Mouse (Mus musculus) liver, embryonic 15.5 days (tissue): ENCODE measurements at regions not wholly inside any gene's neighbourhood (a gene's known extent, or its start where the extent isn't known, plus 50 kb on each side); places are given as distances from the start of the nearest gene placed in this dataset.

ENCODE experiments used
- ATAC-seq: fragments of 200-750 bp; cut with Nextera tagmentation; 2 replicates; pipeline ENCODE4 v1.8.0; 2017; ENCODE audit warnings: moderate number of reproducible peaks, mild to moderate bottlenecking, moderate library complexity; ENCODE audit not compliant: insufficient read depth
- H3K27ac ChIP-seq: fragments of 300-500 bp; sonication (generic); replicated peaks from 2 replicates; pipeline ENCODE4 v1.5.1; 2015; ENCODE audit warnings: mild to moderate bottlenecking, inconsistent platforms
- H3K27me3 ChIP-seq: fragments of 300-500 bp; sonication (generic); 2 replicates; pipeline ENCODE4 v1.6.1; 2015; ENCODE audit warnings: mild to moderate bottlenecking, inconsistent platforms
- H3K36me3 ChIP-seq: fragments of 300-500 bp; sonication (generic); replicated peaks from 2 replicates; pipeline ENCODE4 v1.6.1; 2015; ENCODE audit warnings: moderate library complexity, mild to moderate bottlenecking, inconsistent platforms
- H3K4me1 ChIP-seq: fragments of 300-500 bp; sonication (generic); replicated peaks from 2 replicates; pipeline ENCODE4 v1.6.1; 2015; ENCODE audit warnings: inconsistent platforms
- H3K4me2 ChIP-seq: fragments of 300-500 bp; sonication (generic); 2 replicates; pipeline ENCODE4 v1.6.1; 2015; ENCODE audit warnings: moderate library complexity, mild to moderate bottlenecking, inconsistent platforms
- H3K4me3 ChIP-seq: fragments of 300-500 bp; sonication (generic); replicated peaks from 2 replicates; pipeline ENCODE4 v1.5.1; 2015; ENCODE audit warnings: mild to moderate bottlenecking, inconsistent platforms
- H3K9ac ChIP-seq: fragments of 300-500 bp; sonication (generic); 2 replicates; pipeline ENCODE4 v1.6.1; 2015; ENCODE audit warnings: moderate library complexity, mild to moderate bottlenecking, inconsistent platforms
- H3K9me3 ChIP-seq: fragments of 300-500 bp; sonication (generic); replicated peaks from 2 replicates; pipeline ENCODE4 v1.6.1; 2016; ENCODE audit warnings: inconsistent platforms
- WGBS: fragments of 180-500 bp; shearing (Covaris S2); methylation state at CpG from one replicate; pipeline ENCODE4 v1.1.7; 2015; ENCODE audit warnings: mixed read lengths; ENCODE audit not compliant: insufficient replicate concordance; 5-methylcytosine and 5-hydroxymethylcytosine counted together

DNA sequence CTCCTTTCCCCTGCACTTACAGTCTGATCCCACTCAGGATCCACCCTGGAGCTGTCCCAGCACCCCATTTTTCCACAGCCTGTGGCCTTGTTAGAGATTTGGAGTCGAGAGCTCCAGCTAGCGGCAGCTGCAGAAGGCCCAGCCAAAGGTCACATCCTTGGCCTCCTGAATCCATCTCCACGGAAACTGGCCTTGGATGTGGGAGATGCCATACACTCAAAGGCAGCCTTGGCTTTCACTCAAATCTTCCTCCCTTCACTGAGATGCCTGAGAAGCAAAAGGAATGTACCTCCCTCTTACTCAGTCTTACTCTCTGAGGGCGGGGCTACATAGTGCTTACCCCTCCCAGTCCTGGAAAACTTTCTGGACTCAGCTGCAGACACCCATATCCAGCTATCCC is 56.2 kb upstream of the Ky start:
- Histone ChIP-seq H3K9me3 (no peaks in the 10 kb centered on the region), H3K27me3 (no peaks in the 10 kb centered on the region), H3K27ac (no peak overlapping the region), H3K4me1 (no peaks in the 10 kb centered on the region), H3K4me2 (no peak overlapping the region), H3K4me3 (no peak overlapping the region), H3K9ac (no peak overlapping the region), H3K36me3 (no peaks in the 10 kb centered on the region)
- 64% methylated on average over 4 of the region's 4 CpGs for WGBS
- ATAC-seq = no peak

DNA sequence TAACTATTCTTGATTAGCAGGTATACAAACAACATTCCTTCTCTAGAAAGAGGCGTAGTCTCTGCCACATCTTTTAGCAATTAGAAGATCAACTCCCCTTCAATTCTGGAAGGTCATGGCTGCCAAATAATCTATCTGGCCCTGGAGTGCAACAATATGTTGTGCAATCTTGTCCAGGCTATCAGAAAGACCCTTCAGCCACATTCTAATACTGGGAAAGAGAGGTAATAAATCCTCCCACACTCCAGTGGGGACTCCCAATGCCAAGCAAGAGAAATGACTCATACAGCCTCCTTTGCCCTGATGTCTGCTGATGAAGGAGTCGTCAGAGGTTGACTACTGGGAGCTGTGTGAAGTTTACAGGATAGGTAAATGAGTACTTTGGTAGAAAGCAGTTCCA is 59.5 kb upstream of the Ky start:
- no peak for ATAC-seq
- Histone ChIP-seq H3K4me2 (no peak overlapping the region), H3K27ac (no peak overlapping the region), H3K4me3 (no peak overlapping the region), H3K4me1 (no peaks in the 10 kb centered on the region), H3K27me3 (no peaks in the 10 kb centered on the region), H3K9me3 (no peaks in the 10 kb centered on the region), H3K36me3 (no peaks in the 10 kb centered on the region), H3K9ac (no peak overlapping the region)
- WGBS = 46% methylated on average over 2 of the region's 2 CpGs

DNA sequence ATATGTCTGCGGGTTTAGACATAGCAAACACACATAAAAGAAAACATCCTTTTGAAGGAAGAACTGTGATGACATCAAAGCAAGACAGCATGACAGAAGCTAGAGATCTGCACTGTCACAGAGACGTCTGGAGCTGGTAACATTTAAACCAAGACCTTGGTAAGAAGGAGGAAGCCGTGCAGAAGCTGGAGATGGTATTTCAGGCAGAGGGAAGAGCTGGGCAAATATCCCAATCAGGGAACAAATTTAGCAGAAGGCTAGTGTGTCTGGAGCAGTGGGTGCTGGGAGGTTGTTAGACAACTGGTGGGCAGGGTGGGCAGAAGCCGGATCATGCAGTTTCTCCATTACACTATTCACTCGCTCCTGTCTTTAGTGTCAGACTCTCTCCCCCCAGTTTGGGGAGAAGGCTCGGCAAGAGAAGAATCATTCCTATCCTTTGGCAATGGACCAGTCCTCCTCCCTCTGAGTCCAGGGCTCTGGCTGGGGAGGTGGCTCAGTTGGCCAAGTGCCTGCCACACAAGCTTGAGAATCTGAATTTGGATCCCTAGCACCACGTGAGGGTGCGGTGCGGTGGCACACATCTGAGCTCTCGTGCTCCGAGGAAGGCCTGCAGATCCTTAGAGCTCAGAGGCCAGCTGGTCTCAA is 63.2 kb upstream of the Ky start:
- H3K9me3 ChIP-seq = no peaks in the 10 kb centered on the region
- no peak for ATAC-seq
- no peaks in the 10 kb centered on the region for H3K4me1 ChIP-seq
- no peaks in the 10 kb centered on the region for H3K27me3 ChIP-seq
- no peak overlapping the region for H3K4me2 ChIP-seq
- no peak overlapping the region for H3K27ac ChIP-seq
- H3K9ac ChIP-seq = no peak overlapping the region
- 65% methylated on average over 11 of the region's 11 CpGs for WGBS
- H3K4me3 ChIP-seq = no peak overlapping the region
- H3K36me3 ChIP-seq = no peaks in the 10 kb centered on the region

DNA sequence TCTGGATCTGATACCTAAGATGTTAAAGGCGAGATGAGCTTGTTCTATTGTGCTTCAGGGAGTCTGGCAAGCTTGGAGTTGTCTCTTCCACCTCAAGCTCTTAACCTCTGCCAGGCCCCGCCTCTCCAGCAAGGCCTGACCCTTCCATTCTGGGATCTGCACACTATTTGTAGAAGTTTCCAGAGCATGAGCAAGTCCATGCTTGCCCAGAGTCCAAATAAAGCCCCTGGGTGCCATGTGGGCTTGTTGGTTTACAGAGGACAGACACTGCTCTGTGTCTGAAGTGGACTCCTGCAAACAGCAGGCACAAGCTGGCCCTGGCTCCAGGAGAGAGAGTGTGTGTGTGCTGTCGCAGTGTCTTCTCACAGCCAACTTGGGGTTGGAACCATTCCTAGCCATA is 67.9 kb upstream of the Ky start:
- H3K27ac ChIP-seq = no peak overlapping the region
- no peak overlapping the region for H3K9ac ChIP-seq
- H3K4me3 ChIP-seq = no peak overlapping the region
- H3K9me3 ChIP-seq = no peaks in the 10 kb centered on the region
- 48% methylated on average over 3 of the region's 3 CpGs for whole genome bisulfite sequencing
- no peaks in the 10 kb centered on the region for H3K4me1 ChIP-seq
- no peaks in the 10 kb centered on the region for H3K36me3 ChIP-seq
- no peak for ATAC-seq
- no peak overlapping the region for H3K4me2 ChIP-seq
- no peaks in the 10 kb centered on the region for H3K27me3 ChIP-seq

DNA sequence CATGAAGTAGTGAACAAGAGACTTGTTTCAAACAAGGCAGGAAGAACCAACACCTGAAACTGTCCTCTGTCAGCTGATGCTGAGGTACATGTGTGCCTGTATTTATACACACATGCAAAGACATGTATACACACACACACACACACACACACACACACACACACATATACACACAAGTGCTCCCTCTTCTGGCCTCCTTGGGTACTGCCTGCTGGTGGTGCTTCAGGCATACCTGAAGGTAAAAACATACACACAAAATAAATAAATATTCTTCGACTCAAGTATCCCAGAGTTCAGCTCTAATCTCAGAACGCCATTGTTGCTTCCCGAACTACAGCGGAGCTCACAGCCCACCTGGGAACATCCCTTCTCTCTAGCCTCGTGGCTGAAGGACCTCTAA is 69.2 kb upstream of the Ky start:
- Histone ChIP-seq H3K9ac (no peak overlapping the region), H3K4me3 (no peak overlapping the region), H3K4me2 (no peak overlapping the region), H3K36me3 (no peaks in the 10 kb centered on the region), H3K9me3 (no peaks in the 10 kb centered on the region), H3K27me3 (no peaks in the 10 kb centered on the region), H3K27ac (no peak overlapping the region), H3K4me1 (no peaks in the 10 kb centered on the region)
- no peak for ATAC-seq
- 63% methylated on average over 5 of the region's 5 CpGs for WGBS

DNA sequence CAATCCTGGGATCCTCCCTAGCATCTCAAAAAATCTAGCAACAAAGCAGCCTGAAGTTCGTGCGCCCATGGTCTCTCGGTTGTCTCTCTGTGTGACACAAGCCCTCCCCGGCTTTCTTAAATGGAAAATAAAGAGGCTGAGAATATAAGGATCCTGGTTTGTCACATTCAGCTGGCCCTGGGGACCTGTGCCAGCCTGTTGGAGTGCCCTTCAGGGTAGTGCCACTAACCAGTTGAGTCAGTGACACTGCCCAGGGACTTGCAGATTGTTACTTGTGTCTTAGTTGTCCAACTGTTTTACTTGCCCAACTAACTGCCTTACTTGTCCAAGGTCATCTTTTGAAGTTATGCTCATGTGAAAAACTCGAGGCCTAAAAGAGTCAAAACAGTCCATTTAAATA is 73.5 kb upstream of the Ephb1 start:
- no peak overlapping the region for H3K4me3 ChIP-seq
- H3K36me3 ChIP-seq = no peaks in the 10 kb centered on the region
- H3K4me2 ChIP-seq = no peak overlapping the region
- H3K27ac ChIP-seq = no peak overlapping the region
- no peaks in the 10 kb centered on the region for H3K4me1 ChIP-seq
- WGBS = 65% methylated on average over 5 of the region's 5 CpGs
- ATAC-seq = no peak
- no peaks in the 10 kb centered on the region for H3K27me3 ChIP-seq
- no peak overlapping the region for H3K9ac ChIP-seq
- H3K9me3 ChIP-seq = no peaks in the 10 kb centered on the region

DNA sequence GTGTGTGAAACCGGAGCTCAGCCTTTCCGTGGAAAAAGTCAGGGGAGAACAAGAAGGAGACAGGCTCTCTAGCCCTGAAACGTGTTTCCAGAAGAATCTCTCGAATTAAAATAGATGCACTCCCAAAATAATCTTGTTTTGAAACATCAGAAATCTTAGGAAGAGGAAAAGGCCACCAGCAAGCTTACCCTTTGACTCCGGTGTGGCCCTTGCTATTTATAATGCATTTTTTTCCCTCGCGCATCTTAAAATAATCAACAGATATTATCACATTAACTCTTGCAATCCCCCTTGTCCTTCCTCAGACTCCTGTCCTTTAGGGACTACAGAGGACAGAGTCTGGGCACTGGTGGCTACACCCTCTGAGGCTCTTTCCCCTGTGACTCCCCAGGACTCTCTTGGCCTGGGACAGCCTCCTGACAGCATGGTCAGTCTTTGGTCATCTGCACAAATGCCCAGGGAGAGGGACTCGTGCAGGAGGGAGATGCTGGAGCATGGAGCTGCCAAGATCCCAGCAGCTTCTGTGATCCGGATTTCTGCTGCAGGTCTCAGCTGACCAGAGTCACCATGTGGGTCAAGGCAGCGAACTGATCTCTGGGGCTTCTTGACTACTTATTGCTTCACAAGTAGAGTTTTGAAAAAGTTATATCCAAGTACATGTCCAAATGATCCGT is 70.3 kb upstream of the Ephb1 start:
- no peaks in the 10 kb centered on the region for H3K9me3 ChIP-seq
- H3K27ac ChIP-seq = no peak overlapping the region
- no peak overlapping the region for H3K4me3 ChIP-seq
- ATAC-seq = no peak
- H3K4me2 ChIP-seq = no peak overlapping the region
- H3K9ac ChIP-seq = no peak overlapping the region
- no peaks in the 10 kb centered on the region for H3K36me3 ChIP-seq
- no peaks in the 10 kb centered on the region for H3K27me3 ChIP-seq
- WGBS = 46% methylated on average over 11 of the region's 11 CpGs
- H3K4me1 ChIP-seq = no peaks in the 10 kb centered on the region

DNA sequence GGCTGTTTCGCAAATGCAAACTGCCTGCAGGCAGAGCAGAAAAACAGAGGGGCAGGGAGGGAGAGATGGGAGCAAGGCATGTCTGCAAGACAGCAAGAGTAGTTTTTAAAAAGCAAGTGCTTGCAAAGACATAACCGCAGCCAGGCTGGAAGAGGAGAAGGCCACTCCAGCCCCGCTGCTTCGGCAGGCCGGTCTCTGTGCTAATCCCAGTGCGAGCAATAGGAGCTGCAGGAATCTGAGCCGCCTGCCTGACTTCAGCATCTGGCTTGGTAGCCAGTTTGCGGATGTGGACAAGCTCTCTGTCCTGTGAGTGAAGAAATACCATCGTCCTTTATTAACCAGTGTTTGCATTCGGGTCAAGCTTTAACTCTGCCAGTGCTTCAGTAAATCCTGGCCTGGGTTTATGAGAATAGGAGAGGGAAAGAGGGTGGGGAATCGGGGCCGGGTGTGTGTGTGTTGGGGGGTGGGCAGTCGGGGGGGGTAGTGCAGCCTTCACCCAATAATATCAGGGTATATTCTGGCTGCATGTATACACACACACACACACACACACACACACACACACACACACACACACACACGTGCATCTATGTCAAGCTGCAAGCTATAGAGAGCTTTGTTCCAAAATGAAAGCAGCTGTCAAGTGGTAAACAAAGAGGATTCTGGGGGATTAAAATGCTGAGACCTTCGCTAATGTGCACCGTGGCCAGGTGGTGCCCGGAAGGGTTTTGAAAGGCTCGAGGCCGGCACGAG is 69.6 kb upstream of the Ephb1 start:
- no peak overlapping the region for H3K4me3 ChIP-seq
- peak overlapping the region; percentile 61 for H3K27ac ChIP-seq
- H3K36me3 ChIP-seq = no peaks in the 10 kb centered on the region
- no peaks in the 10 kb centered on the region for H3K27me3 ChIP-seq
- ATAC-seq = peak; percentile 73
- H3K4me2 ChIP-seq = no peak overlapping the region
- WGBS = 22% methylated on average over 20 of the region's 20 CpGs
- H3K9ac ChIP-seq = no peak overlapping the region
- H3K4me1 ChIP-seq = no peaks in the 10 kb centered on the region
- H3K9me3 ChIP-seq = no peaks in the 10 kb centered on the region

DNA sequence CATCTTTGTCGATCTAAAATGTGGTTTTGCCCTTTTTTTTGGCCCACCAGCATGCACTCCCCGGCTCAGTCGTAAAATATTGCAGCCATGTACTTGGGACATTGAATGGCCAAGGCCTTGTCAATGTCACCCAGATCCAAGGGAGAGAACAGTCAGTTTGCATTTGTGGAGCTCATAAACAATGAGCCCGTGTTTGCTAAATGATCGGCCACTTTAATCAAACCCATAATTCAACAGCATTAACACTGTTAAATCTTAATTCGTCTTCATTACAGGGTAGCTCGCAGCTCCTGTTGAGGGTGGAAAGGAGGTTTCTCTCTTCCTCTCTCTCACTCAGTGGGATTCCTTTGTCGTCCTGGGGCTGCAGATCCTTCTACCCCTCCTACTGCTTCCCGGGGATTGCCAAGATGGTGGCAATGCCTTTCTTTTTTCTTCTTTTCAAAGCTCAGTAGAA is 69.0 kb upstream of the Ephb1 start:
- no peaks in the 10 kb centered on the region for H3K36me3 ChIP-seq
- H3K4me2 ChIP-seq = no peak overlapping the region
- H3K27ac ChIP-seq = peak overlapping the region; percentile 61
- no peak overlapping the region for H3K9ac ChIP-seq
- 37% methylated on average over 9 of the region's 9 CpGs for WGBS
- H3K9me3 ChIP-seq = no peaks in the 10 kb centered on the region
- no peaks in the 10 kb centered on the region for H3K4me1 ChIP-seq
- no peak overlapping the region for H3K4me3 ChIP-seq
- no peaks in the 10 kb centered on the region for H3K27me3 ChIP-seq
- no peak for ATAC-seq

DNA sequence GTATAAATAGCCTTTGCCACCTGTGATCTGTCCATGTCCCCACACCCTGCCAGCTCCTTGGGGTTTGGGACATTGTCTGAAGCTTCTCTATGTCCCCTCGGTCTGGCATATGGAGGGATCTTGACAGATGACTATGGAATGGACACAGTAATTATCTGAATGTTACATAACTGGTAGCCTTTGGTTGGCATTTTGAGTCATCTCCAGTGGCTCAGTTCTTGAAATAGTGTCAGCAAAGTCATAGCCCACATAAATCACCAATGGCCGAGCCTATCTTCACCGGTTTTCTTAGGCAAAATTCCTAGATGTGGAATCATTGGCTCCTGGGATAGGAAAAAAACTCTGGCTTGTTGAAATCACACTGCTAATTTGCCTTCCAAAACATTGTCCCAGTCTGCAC is 67.3 kb upstream of the Ephb1 start:
- WGBS = 46% methylated on average over 3 of the region's 3 CpGs

DNA sequence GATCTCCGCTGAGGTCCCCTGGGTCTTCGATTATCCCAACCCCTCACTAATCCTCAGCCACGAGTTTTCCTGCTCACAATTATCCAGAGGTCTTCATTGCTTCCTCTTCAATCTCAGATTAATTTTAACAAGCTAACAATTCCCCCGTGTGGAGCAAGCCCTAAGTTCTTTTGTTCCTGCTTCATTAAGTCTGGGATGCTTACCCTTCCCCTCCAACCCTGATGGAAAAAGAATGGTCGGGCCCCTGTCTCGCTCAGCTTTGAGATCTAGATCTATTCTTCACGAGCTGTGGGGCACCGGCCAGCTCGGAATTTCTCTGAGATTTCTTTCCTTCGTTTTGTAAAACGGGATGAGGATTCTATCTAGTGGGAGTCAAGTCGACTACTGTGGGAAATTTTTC is 65.7 kb upstream of the Ephb1 start:
- ATAC-seq = no peak
- H3K4me2 ChIP-seq = no peak overlapping the region
- H3K9ac ChIP-seq = no peak overlapping the region
- H3K36me3 ChIP-seq = no peaks in the 10 kb centered on the region
- H3K4me3 ChIP-seq = no peak overlapping the region
- 31% methylated on average over 12 of the region's 12 CpGs for WGBS
- no peak overlapping the region for H3K27ac ChIP-seq
- no peaks in the 10 kb centered on the region for H3K4me1 ChIP-seq
- H3K27me3 ChIP-seq = no peaks in the 10 kb centered on the region
- no peaks in the 10 kb centered on the region for H3K9me3 ChIP-seq

More for the DNA sequence above, 67.3 kb upstream of the Ephb1 start:
- Histone ChIP-seq H3K9ac (no peak overlapping the region), H3K27me3 (no peaks in the 10 kb centered on the region), H3K36me3 (no peaks in the 10 kb centered on the region), H3K9me3 (no peaks in the 10 kb centered on the region), H3K27ac (no peak overlapping the region), H3K4me2 (no peak overlapping the region), H3K4me1 (no peaks in the 10 kb centered on the region), H3K4me3 (no peak overlapping the region)
- no peak for ATAC-seq
